Mouse (Mus musculus): ENCODE results near the gene Xylt2.
"Not testable (repeated sequence)": the region's sequence is repeated elsewhere in the genome, so short reads cannot be mapped to it uniquely, and the experiment has no call there.

Xylt2 gene

GRCm38 (mm10) chr11:94676754-94677606 lies at the start of gene Xylt2:
Xylt2 (minus strand) TSS chr11:94677515.
- DNase-seq (ENCODE audit: low read depth, low spot score), result peak; percentile 75

- DNase-seq (ENCODE audit: low read depth, low spot score), result no peak
Measured at GRCm38 (mm10) chr11:94719216-94719615, 41.9 kb upstream of the Xylt2 start.

- no peak for DNase-seq (ENCODE audit: low read depth, low spot score)
Measured at GRCm38 (mm10) chr11:94718113-94718909, 41.0 kb upstream of the Xylt2 start.

GRCm38 (mm10) chr11:94717239-94717638 lies 39.9 kb upstream of the Xylt2 start:
- DNase-seq (ENCODE audit: low read depth, low spot score), result no peak

- no peak for DNase-seq (ENCODE audit: low read depth, low spot score)
Measured at GRCm38 (mm10) chr11:94716754-94717153, 39.4 kb upstream of the Xylt2 start.

- DNase-seq (ENCODE audit: low read depth, low spot score), result no peak
Measured at GRCm38 (mm10) chr11:94715622-94716021, 38.3 kb upstream of the Xylt2 start.

- DNase-seq (ENCODE audit: low read depth, low spot score), result no peak
Measured at GRCm38 (mm10) chr11:94713246-94713860, 36.0 kb upstream of the Xylt2 start.

- DNase-seq (ENCODE audit: low read depth, low spot score), result no peak
Measured at GRCm38 (mm10) chr11:94704472-94704871, 27.2 kb upstream of the Xylt2 start, which contains the start of gene Gm11541. Gm11541 (minus strand) TSS chr11:94704499.

- no peak for DNase-seq (ENCODE audit: low read depth, low spot score)
Measured at GRCm38 (mm10) chr11:94704020-94704419, 26.7 kb upstream of the Xylt2 start.

GRCm38 (mm10) chr11:94702216-94702610 lies 24.9 kb upstream of the Xylt2 start:
- no peak for DNase-seq (ENCODE audit: low read depth, low spot score)

- no peak for DNase-seq (ENCODE audit: low read depth, low spot score)
Measured at GRCm38 (mm10) chr11:94701401-94702215, 24.3 kb upstream of the Xylt2 start.

- no peak for DNase-seq (ENCODE audit: low read depth, low spot score)
Measured at GRCm38 (mm10) chr11:94699399-94699798, 22.1 kb upstream of the Xylt2 start.

GRCm38 (mm10) chr11:94697703-94698464 lies 20.6 kb upstream of the Xylt2 start:
- no peak for DNase-seq (ENCODE audit: low read depth, low spot score)

- DNase-seq (ENCODE audit: low read depth, low spot score), result no peak
Measured at GRCm38 (mm10) chr11:94697140-94697539, 19.8 kb upstream of the Xylt2 start.

GRCm38 (mm10) chr11:94695508-94695907 lies 18.2 kb upstream of the Xylt2 start:
- DNase-seq (ENCODE audit: low read depth, low spot score), result no peak

- DNase-seq (ENCODE audit: low read depth, low spot score), result not testable (repeated sequence)
Measured at GRCm38 (mm10) chr11:94692502-94692901, 15.2 kb upstream of the Xylt2 start.

GRCm38 (mm10) chr11:94687178-94687577 lies 9.9 kb upstream of the Xylt2 start:
- no peak for DNase-seq (ENCODE audit: low read depth, low spot score)

GRCm38 (mm10) chr11:94682427-94682826 lies 5.1 kb upstream of the Xylt2 start:
- DNase-seq (ENCODE audit: low read depth, low spot score), result no peak

- no peak for DNase-seq (ENCODE audit: low read depth, low spot score)
Measured at GRCm38 (mm10) chr11:94681640-94682039, 4.3 kb upstream of the Xylt2 start.

- no peak for DNase-seq (ENCODE audit: low read depth, low spot score)
Measured at GRCm38 (mm10) chr11:94680639-94681038, 3.3 kb upstream of the Xylt2 start.
